Mouse (Mus musculus) kidney, postnatal 0 days (tissue): ENCODE data around the gene Gm20388. TPM values are rescaled to one million over a fixed set of nuclear protein-coding genes. Genes with fewer than 3 reads are reported as not detected.

Source experiments
- ATAC-seq: fragments of 200-750 bp; cut with Nextera tagmentation; replicated peaks from 2 replicates; pipeline ENCODE4 v1.8.0; 2017; ENCODE audit warnings: low read depth, moderate number of reproducible peaks, moderate TSS enrichment, moderate library complexity; ENCODE audit not compliant: low FRiP score
- DNase-seq: peaks from one replicate; pipeline ENCODE4 v3.0.0-alpha.2; 2016; ENCODE audit warnings: low spot score
- H3K27ac ChIP-seq: fragments of 300-500 bp; sonication (generic); 2 replicates; pipeline ENCODE4 v1.5.1; 2014; ENCODE audit warnings: mild to moderate bottlenecking
- H3K27me3 ChIP-seq: fragments of 300-500 bp; sonication (generic); 2 replicates; pipeline ENCODE4 v1.6.1; 2014; ENCODE audit warnings: low read length, mixed read lengths; ENCODE audit not compliant: insufficient read depth
- H3K36me3 ChIP-seq: fragments of 300-500 bp; sonication (generic); 2 replicates; pipeline ENCODE4 v1.6.1; 2014; ENCODE audit warnings: low read length, mixed read lengths; ENCODE audit not compliant: insufficient read depth
- H3K4me1 ChIP-seq: fragments of 300-500 bp; sonication (generic); replicated peaks from 2 replicates; pipeline ENCODE4 v1.6.1; 2014; ENCODE audit warnings: antibody characterized with exemption, low read length, mixed read lengths; ENCODE audit not compliant: insufficient read depth
- H3K4me2 ChIP-seq: fragments of 300-500 bp; sonication (generic); 2 replicates; pipeline ENCODE4 v1.6.1; 2014; ENCODE audit warnings: mild to moderate bottlenecking, low read length, moderate library complexity, mixed read lengths
- H3K4me3 ChIP-seq: fragments of 300-500 bp; sonication (generic); replicated peaks from 2 replicates; pipeline ENCODE4 v1.5.1; 2014; ENCODE audit warnings: low read depth, low read length
- H3K9ac ChIP-seq: fragments of 300-500 bp; sonication (generic); 2 replicates; pipeline ENCODE4 v1.6.1; 2014; ENCODE audit warnings: low read depth, low read length
- H3K9me3 ChIP-seq: fragments of 300-500 bp; sonication (generic); replicated peaks from 2 replicates; pipeline ENCODE4 v1.6.1; 2016; ENCODE audit warnings: low read length, inconsistent platforms, mixed read lengths
- CTCF ChIP-seq: IDR thresholded peaks from 2 replicates; pipeline ENCODE4 v1.5.1; 2016; ENCODE audit warnings: antibody characterized with exemption, low read depth, mild to moderate bottlenecking, moderate library complexity
- WGBS: fragments of 180-500 bp; shearing (Covaris S2); extraction: QIAGEN DNeasy Blood & Tissue Kit; methylation state at CpG from one replicate; pipeline ENCODE4 v1.1.7; 2014; 5-methylcytosine and 5-hydroxymethylcytosine counted together
- polyA plus RNA-seq: library from polyadenylated mRNA; unstranded; fragments of >200 nt; fragmentation: Nextera tagmentation; extraction: Ambion mirVana; gene quantifications from 2 replicates; pipeline ENCODE4 v1.2.1, GENCODE M21; 2015

Gm20388 gene
- polyA plus RNA-seq, 1 experiment from 2014 or later, result not detected

GRCm38 (mm10) chr8:122891440-122891839, 2980.8 kb downstream of the Gm20388 start:
- no peaks in the 10 kb centered on the region for H3K9me3 ChIP-seq
- peaks cover 84% of the 10 kb centered on the region for H3K36me3 ChIP-seq
- no peak for DNase-seq
- ATAC-seq, result no peak
- H3K9ac ChIP-seq, result no peak overlapping the region
- no peaks in the 10 kb centered on the region for H3K4me1 ChIP-seq
- no peak overlapping the region for H3K27ac ChIP-seq
- H3K4me2 ChIP-seq, result no peak overlapping the region
- 84% methylated on average over 12 of the region's 12 CpGs for WGBS
- no peaks in the 10 kb centered on the region for H3K27me3 ChIP-seq
- TF ChIP-seq CTCF, result peak; percentile 24; the same call in 1 of the 2 replicates
- no peak overlapping the region for H3K4me3 ChIP-seq

DNA sequence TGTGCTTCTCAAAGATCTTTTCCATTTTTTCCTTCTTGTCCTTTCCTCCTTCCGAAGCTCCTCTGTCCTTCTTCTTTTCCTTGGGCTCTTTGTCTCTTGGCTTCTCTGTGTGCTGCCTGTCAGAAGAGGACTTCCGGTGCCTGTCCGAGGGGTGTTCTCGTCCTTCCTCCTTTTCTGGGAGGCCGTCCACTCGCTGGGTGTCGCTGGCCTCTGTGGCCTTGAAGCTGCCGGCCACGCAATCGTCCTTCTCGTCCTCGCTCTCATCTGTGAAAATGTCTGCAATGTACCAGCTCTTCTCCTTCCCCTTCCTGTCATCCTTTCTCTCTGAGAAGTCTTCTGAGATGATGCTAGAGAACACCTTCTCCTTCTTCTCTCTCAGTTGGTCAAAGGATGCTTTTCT, 2982.8 kb downstream of the Gm20388 start:
- 88% methylated on average over 12 of the region's 12 CpGs for WGBS
- H3K36me3 ChIP-seq, result peaks cover 82% of the 10 kb centered on the region
- H3K4me1 ChIP-seq, result no peaks in the 10 kb centered on the region
- no peak overlapping the region for H3K4me2 ChIP-seq
- no peak for ATAC-seq
- H3K27ac ChIP-seq, result no peak overlapping the region
- H3K27me3 ChIP-seq, result no peaks in the 10 kb centered on the region
- no peak for TF ChIP-seq CTCF
- H3K4me3 ChIP-seq, result no peak overlapping the region
- no peaks in the 10 kb centered on the region for H3K9me3 ChIP-seq
- H3K9ac ChIP-seq, result no peak overlapping the region
- no peak for DNase-seq

GRCm38 (mm10) chr8:122896317-122896716, 2985.7 kb downstream of the Gm20388 start:
- H3K36me3 ChIP-seq, result peaks cover 72% of the 10 kb centered on the region
- TF ChIP-seq CTCF, result no peak
- no peak overlapping the region for H3K27ac ChIP-seq
- no peak for ATAC-seq
- no peaks in the 10 kb centered on the region for H3K27me3 ChIP-seq
- H3K9me3 ChIP-seq, result no peaks in the 10 kb centered on the region
- no peak for DNase-seq
- no peak overlapping the region for H3K4me2 ChIP-seq
- 96% methylated on average over 11 of the region's 11 CpGs for WGBS
- no peaks in the 10 kb centered on the region for H3K4me1 ChIP-seq
- H3K9ac ChIP-seq, result no peak overlapping the region
- H3K4me3 ChIP-seq, result no peak overlapping the region

- Histone ChIP-seq H3K4me1 (no peaks in the 10 kb centered on the region), H3K9me3 (no peaks in the 10 kb centered on the region), H3K27me3 (no peaks in the 10 kb centered on the region), H3K36me3 (peaks cover 63% of the 10 kb centered on the region), H3K4me2 (no peak overlapping the region), H3K9ac (no peak overlapping the region), H3K4me3 (no peak overlapping the region), H3K27ac (no peak overlapping the region)
- DNase-seq (no peak), ATAC-seq (no peak)
- whole genome bisulfite sequencing, result 93% methylated on average over 8 of the region's 8 CpGs
- TF ChIP-seq CTCF, result no peak
Observed at GRCm38 (mm10) chr8:122897200-122897599, 2986.6 kb downstream of the Gm20388 start.

DNA sequence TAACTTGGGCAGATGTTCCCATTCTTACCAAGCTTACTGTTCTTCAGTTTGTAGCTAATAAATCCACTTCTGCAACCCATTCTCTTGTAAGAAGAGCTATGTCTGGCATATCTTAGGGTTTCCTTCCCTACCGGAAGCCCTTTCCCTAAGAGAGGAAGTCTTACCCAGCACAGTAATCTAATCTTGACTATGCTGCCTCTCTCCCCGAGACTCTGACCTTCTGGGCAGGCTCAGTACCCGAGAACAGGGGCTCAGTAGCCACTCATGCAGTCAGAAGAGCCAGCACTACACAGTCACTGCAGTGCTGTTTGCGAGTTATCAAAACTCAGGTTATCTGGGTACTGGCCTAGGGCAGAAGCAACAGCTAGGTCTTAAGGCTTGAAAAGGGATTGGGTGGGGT, 2987.4 kb downstream of the Gm20388 start:
- H3K4me3 ChIP-seq, result no peak overlapping the region
- H3K27ac ChIP-seq, result no peak overlapping the region
- H3K4me2 ChIP-seq, result no peak overlapping the region
- no peak overlapping the region for H3K9ac ChIP-seq
- TF ChIP-seq CTCF, result no peak
- 69% methylated on average over 4 of the region's 4 CpGs for WGBS
- DNase-seq (no peak), ATAC-seq (no peak)
- H3K27me3 ChIP-seq, result no peaks in the 10 kb centered on the region
- H3K36me3 ChIP-seq, result peaks cover 67% of the 10 kb centered on the region
- no peaks in the 10 kb centered on the region for H3K9me3 ChIP-seq
- H3K4me1 ChIP-seq, result no peaks in the 10 kb centered on the region

DNA sequence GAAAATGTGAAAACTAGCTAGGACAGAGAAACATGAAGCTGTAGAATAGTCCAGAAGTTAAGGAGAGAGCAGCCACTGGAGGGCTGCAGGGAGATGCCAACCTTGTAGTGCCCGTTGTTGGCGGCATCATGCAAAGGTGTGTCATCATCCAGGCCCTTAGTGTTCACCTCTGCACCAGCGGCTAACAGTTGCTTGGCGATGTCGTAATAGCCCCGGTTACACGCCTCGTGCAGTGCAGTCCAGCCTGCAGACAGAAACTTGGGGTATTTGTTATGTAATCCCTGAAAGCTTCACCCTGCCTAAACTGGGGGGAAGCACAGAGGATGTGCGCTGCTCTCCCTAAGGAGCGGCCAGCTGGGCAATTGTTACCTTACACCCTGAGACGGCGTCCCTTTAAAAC, 2987.8 kb downstream of the Gm20388 start:
- H3K4me1 ChIP-seq, result no peaks in the 10 kb centered on the region
- no peaks in the 10 kb centered on the region for H3K9me3 ChIP-seq
- H3K27ac ChIP-seq, result no peak overlapping the region
- no peaks in the 10 kb centered on the region for H3K27me3 ChIP-seq
- no peak overlapping the region for H3K4me2 ChIP-seq
- no peak; the same call in 1 of the 2 replicates for ATAC-seq
- H3K36me3 ChIP-seq, result peaks cover 66% of the 10 kb centered on the region
- H3K4me3 ChIP-seq, result no peak overlapping the region
- WGBS, result 94% methylated on average over 12 of the region's 12 CpGs
- no peak for DNase-seq
- no peak overlapping the region for H3K9ac ChIP-seq
- no peak for TF ChIP-seq CTCF

GRCm38 (mm10) chr8:122899085-122899484, 2988.4 kb downstream of the Gm20388 start:
- no peak overlapping the region for H3K4me3 ChIP-seq
- H3K27ac ChIP-seq, result no peak overlapping the region
- peaks cover 63% of the 10 kb centered on the region for H3K36me3 ChIP-seq
- no peak overlapping the region for H3K9ac ChIP-seq
- no peak overlapping the region for H3K4me2 ChIP-seq
- no peaks in the 10 kb centered on the region for H3K4me1 ChIP-seq
- no peak for ATAC-seq
- no peaks in the 10 kb centered on the region for H3K27me3 ChIP-seq
- 81% methylated on average over 5 of the region's 5 CpGs for WGBS
- no peak for DNase-seq
- H3K9me3 ChIP-seq, result no peaks in the 10 kb centered on the region
- 0 out of 2 replicates have a peak, but pooled peaks have one; percentile 21 for TF ChIP-seq CTCF
